Mouse (Mus musculus) kidney, postnatal 36 days (tissue): ENCODE measurements at regions not wholly inside any gene's neighbourhood (a gene's known extent, or its start where the extent isn't known, plus 50 kb on each side); places are given as distances from the start of the nearest gene placed in this dataset.

ENCODE experiments used
- DNase-seq, 2 experiments: peaks; one replicate each; pipeline ENCODE4 v3.0.0; 2021 to 2022; ENCODE audit warnings: mixed read lengths in 2 of 2

DNA sequence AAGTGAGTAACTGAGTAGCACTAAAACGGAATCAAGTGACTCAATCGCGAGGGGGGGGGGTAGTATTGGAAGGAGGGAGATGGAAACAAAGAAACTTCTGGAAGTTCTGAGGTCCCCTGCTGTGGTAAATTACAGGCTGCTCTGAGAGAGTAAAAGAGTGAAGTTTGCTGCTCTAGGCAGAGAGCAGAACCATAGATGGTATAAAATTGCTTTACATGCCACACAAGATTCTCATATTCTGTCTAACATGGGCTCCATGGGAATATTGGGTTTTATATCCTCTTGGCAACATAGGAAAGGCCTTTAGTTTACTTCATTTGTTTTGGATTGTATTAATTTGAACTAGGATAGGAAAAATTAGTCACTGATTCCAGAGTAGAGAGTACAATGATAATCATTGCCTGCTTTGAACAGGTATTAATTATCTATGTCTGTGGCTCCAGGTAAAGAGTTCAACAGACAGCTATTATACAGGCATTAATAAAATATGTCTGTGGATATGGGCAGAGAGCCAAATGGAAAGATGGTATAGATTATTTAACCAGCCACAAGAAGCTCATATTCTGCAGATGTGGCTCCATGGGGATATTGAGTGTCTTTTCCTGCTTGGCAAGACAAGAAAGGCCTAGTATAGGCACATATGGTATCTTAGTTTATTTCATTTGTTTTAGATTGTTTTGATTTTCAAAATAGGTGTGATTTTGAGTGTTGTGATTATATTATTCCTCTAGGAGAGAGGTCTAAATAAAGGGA lies 729.7 kb upstream of the Large1 start:
- no peak for DNase-seq

GRCm38 (mm10) chr8:74073865-74074264 lies 720.5 kb upstream of the Large1 start:
- DNase-seq, result peak in 1 of 2 experiments; percentile 4

DNA sequence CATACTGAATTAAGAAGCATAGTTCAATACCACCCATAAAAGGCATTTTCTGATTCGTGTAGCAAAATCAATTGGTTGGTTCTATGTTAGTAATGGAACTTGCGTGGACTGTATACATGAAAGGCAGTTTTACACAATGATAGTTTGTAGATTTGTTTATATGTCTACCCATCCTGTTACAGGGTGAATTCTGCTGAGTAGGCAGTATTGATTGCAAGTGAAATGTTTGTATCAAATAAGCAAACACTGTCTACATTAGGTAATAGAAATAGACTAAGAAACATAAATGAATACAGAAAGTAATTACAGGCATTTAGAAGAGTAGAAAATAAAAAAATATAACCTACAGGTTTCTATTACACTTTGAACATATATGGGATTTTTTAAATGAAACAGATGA lies 718.1 kb upstream of the Large1 start:
- no peak for DNase-seq
